Mouse (Mus musculus): ENCODE measurements at regions not wholly inside any gene's neighbourhood (a gene's known extent, or its start where the extent isn't known, plus 50 kb on each side); places are given as distances from the start of the nearest gene placed in this dataset.
"Not testable (repeated sequence)": the region's sequence is repeated elsewhere in the genome, so short reads cannot be mapped to it uniquely, and the experiment has no call there.

DNA sequence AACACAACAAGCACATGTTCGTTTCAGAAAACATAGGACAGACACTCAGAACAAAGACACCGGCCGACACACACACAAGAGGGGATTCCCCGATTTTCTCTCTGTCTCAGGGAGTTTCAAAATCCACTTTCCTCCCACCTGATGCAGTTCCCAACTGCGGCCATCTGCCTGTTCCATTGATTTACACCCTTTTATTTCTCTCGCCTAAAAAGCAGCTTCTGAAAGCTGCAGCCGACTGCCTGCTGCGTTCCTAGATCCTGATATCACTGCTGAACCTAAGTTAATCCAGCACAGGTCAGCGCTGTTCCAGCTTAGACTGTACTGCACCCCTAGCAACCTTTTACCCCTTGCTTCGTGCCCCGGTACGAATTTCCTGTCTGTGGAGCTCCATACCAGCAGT lies 237.0 kb downstream of the Impad1 start:
- DNase-seq: no peak

GRCm38 (mm10) chr4:4550301-4550700 lies 242.9 kb downstream of the Impad1 start:
- no peak for DNase-seq

DNA sequence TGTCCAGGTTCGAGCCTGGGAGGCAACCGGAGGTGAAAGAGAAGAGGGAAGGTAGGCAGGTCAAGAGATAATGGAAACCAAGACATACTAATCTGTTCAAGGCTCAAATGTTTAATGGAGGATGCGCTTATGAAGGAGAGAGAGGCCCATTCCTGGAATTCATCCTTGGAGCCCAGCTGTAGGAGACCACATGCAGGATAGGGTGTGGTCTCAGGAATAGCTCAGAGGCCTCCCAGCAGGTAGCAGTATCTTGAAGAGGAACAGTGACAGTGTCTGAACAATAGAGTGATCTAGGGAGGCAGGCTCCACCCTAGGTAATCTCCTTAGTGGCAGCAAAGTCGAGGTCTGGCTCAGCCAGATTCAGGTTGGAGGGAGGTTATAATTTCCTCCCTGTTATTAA lies 243.3 kb downstream of the Impad1 start:
- no peak for DNase-seq

GRCm38 (mm10) chr4:4537172-4537753 lies 255.9 kb downstream of the Impad1 start:
- no peak for DNase-seq

GRCm38 (mm10) chr4:4532196-4532595 lies 261.0 kb downstream of the Impad1 start:
- no peak for DNase-seq

- DNase-seq: no peak
These were observed 264.8 kb downstream of the Impad1 start for GRCm38 (mm10) chr4:4528311-4528710.

- DNase-seq: no peak
These were observed 271.4 kb downstream of the Impad1 start for GRCm38 (mm10) chr4:4521757-4522156.

GRCm38 (mm10) chr4:4518741-4519140 lies 274.4 kb downstream of the Impad1 start:
- no peak for DNase-seq

GRCm38 (mm10) chr4:4513351-4513750 lies 279.8 kb downstream of the Impad1 start:
- DNase-seq: no peak

GRCm38 (mm10) chr4:4510180-4510920 lies 282.8 kb downstream of the Impad1 start:
- no peak for DNase-seq

DNA sequence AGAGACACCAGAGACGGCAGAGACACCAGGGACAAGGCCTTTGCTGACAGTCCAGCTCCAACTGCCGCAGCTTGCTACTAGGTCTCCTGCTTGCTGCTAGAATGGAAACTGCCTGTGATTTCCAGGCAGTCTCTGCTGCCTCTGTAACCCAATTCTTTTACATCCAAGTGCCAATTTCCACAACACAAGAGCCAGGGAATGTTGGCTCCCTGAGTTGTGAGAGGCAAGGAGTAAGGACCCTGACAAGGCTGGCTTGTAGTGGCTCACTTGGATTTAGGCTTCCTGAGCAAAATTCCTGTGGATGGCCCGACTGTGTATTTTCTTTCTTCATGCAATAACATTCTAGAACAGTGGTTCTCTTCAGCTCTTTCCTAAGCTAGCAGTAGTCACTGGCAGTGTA lies 283.9 kb downstream of the Impad1 start:
- no peak for DNase-seq

DNA sequence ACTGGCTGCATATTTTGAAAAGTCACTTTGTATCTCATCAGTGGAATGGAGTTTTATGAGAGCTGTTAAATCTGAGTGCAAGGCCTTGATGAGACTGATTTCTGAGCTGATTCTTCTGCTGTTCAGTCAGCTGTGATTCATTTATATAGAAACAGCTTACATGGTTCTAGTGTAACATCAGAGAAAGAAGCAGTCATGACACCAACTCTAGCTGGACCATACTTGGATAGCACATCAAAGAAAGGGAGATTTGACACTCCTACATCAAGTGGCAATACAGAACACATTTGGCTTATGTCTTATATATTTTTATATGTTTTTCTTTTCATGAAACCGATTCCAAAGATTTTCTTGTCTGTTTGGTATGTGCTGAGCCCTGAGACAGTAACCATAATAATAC lies 296.0 kb downstream of the Impad1 start:
- no peak for DNase-seq

DNA sequence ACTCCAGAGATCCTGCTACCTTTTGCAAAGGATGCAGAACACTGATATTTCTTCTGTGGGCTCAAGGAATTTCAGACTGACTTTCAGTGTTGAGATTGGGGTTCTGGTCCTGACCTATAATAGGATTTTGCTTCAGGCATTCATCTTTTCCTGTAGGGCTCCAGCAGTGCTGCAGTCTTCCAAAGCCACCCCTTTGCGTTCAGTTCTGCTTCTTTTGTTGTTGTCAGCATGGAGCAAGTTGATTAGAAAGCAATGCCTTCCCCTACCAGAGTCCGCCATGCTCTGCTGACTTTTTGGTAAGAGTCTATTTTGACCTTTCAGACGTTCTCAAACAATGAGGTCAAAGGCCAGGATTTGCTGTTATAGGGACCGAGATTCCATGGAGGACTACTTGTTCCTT lies 297.0 kb downstream of the Impad1 start:
- no peak for DNase-seq

DNA sequence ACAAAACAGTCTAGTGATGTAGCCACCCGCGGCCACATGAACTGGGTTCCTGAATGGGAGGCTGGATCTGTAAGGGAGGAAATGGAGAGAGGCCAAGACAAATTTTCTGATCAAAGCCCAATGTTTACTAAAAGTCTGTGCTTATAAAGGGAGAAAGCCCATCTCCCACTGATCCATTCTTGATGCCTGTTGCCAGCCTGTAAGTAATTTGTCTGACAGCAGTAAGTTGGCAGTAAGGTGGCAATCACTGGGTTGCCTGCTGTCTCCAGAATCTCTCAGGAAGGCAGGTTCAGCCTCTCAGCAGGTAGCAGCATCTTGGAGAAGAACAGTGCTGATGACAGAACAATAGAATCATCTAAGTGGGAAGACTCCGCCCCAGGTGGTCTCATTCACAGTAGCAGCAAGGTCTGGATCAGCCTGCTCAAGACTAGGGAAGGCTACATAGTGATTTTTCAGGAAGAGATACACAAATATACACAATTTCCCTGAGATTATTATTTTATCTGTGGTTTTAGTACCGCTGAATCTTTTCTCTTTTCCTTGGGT lies 327.9 kb downstream of the Impad1 start:
- DNase-seq: no peak

DNA sequence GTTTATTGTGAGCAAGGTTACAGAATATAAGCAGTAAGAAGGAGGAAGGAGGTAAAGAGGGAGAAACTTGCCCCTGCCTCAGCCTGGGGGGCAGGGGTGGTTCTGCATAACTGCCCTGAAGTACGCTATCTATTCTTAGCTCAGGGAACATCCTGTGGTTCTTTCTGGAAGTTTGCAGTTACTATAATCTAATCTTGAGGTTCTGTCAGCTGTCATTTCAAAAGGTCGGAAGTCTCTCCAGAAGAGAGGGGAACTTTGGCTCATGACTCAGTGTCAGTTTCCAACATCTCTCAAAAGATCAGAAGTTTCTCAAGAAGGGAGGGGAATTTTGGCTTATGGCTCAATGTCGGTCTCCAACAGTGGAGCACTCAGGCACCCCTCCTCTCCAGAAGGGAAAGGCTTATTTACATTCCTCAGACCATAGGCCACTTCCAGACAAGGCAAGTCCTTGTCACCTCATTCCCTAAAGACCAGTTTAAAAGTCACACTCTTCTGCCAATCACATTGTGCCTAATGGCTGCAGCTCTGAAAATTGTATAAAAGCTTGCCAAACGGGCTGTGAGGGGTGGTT lies 328.9 kb downstream of the Impad1 start:
- DNase-seq: no peak

DNA sequence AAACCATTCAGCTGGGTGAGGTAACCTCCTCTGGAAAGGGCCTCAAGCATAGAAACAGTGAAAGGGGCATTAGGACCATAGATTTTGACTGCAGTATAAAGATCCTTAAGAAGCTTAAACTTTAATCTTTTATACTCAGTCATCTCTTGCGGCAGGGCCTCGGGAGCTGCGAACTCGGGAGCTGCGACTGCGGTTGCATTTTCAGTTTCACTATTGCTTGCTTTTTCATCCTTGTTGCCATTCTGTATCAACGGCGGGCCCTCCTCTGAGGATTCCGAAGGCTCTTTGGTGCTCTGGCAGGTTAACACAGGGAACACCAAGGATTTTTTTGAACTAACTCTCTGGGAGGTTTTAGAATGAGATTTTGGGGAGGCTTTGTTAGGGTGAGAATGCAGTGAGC lies 333.9 kb downstream of the Impad1 start:
- DNase-seq: no peak

GRCm38 (mm10) chr4:4450104-4450503 lies 343.1 kb downstream of the Impad1 start:
- DNase-seq: no peak

- DNase-seq: no peak
These were observed 350.5 kb downstream of the Impad1 start for GRCm38 (mm10) chr4:4442650-4443049.

DNA sequence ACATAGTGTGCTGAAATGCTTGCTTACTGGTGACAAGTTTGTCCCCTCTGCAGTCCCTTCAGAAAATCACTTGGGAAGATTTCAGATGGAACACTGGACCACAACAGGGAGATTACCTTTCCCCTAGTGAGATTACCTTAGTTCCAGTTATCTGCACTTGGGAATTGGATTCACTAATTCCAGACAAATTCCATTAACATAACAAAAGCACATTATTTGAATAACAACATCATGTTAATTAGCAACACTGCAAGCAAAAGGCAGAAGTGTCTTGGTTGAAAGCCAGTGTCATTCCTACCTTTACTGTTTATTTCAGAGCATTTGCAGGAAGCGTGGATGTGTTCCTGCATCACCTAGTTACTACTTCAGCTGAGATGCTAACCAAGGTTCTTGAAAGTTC lies 355.6 kb downstream of the Impad1 start:
- no peak for DNase-seq

DNA sequence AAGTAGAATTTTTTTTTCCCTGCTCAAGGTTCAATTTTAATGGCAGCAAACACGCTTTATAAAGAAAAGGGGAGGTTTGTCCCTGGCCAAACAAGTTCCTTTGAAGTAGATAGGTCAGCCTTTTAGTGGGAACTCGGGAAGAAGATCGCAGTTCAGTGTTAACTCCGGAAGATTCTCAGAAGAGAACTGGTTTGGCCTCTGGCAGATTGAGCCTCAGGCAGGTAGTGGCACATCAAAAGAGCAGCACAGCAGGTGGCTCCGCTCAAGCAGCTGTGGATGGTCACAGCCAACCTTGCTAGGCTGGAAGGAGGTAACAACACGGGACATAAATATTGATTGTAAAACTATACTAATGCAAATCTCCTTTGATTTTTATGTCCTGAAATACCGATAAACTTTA lies 347.2 kb upstream of the Sdr16c6 start:
- not testable (repeated sequence) for DNase-seq

DNA sequence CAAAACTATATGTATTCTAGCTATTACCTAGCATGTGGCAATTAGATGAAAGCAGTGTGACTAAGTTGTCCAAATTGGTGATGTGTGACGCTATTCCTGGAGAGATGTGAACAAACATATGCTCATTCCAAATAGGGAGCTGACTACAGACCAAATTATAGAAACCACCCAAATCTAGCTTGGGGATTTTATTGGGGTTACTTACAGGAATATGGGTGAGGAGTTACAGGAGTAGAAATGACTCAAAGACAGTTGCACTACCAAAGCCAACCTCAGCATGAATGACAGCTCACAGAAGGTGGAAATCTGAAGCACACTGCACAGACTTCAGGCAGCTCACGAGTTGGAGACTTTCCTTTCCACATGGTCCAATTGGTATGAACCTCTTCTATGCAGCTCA lies 326.5 kb upstream of the Sdr16c6 start:
- DNase-seq: no peak

DNA sequence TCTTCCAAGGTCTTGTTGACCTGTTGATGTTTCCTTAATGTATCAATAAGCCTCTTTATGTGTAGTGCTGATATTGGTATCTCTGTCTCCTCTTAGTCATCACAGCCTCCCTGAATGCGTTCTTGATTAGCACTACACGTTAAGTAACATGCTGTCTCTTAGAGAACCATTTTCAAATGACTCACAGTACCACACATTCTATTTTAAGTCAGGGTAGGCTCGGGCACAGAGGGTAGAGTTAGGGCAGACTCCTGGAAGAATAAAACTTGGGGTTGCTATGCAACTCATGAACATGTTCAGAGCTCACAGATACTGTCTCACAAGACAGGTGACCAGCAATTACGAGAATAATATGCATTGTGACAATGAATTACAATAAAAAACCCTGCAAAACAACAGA lies 320.1 kb upstream of the Sdr16c6 start:
- no peak for DNase-seq

- no peak for DNase-seq
These were observed 302.8 kb upstream of the Sdr16c6 start for GRCm38 (mm10) chr4:4380024-4380590.

DNA sequence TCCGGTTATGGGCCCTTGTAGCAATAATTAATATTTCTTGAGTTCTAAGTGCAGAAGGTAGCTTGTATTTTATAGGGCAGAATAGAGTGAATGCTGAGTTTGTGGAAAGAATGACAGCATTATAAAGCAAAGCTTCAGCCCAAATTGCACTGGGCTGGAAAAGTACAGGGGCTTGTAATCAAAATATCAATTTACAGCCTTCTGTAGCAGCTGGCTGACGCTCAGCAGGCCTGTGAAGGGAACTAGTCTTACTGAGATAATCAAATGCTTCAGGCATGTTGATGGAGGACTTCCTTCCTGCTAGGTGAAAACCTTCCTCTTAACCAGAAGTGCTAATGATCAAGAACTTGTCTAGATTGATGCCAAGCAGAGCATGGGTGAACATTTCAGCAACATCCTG lies 257.9 kb upstream of the Sdr16c6 start:
- DNase-seq: no peak
